Mouse (Mus musculus) forebrain, postnatal 0 days (tissue): ENCODE data around the gene Oit1. TPM values are rescaled to one million over a fixed set of nuclear protein-coding genes. Genes with fewer than 3 reads are reported as not detected.

ENCODE experiments used
- ATAC-seq: fragments of 200-750 bp; cut with Nextera tagmentation; 2 replicates; pipeline ENCODE4 v1.8.0; 2017; ENCODE audit warnings: mild to moderate bottlenecking, moderate library complexity
- DNase-seq: peaks from one replicate; pipeline ENCODE4 v3.0.0-alpha.2; 2015
- H3K27ac ChIP-seq: fragments of 300-500 bp; sonication (generic); 2 replicates; pipeline ENCODE4 v1.5.1; 2014; ENCODE audit warnings: low read depth, mild to moderate bottlenecking, antibody characterized with exemption, low read length, moderate library complexity, mixed read lengths
- H3K27me3 ChIP-seq: fragments of 300-500 bp; sonication (generic); 2 replicates; pipeline ENCODE4 v1.6.1; 2014; ENCODE audit warnings: mild to moderate bottlenecking, low read length, mixed read lengths; ENCODE audit not compliant: insufficient read depth
- H3K36me3 ChIP-seq: fragments of 300-500 bp; sonication (generic); 2 replicates; pipeline ENCODE4 v1.6.1; 2014; ENCODE audit warnings: mild to moderate bottlenecking, moderate library complexity; ENCODE audit not compliant: insufficient read depth
- H3K4me1 ChIP-seq: fragments of 300-500 bp; sonication (generic); 2 replicates; pipeline ENCODE4 v1.6.1; 2014; ENCODE audit warnings: antibody characterized with exemption; ENCODE audit not compliant: insufficient read depth
- H3K4me2 ChIP-seq: fragments of 300-500 bp; sonication (generic); 2 replicates; pipeline ENCODE4 v1.6.1; 2014; ENCODE audit warnings: low read depth, mild to moderate bottlenecking, moderate library complexity
- H3K4me3 ChIP-seq: fragments of 300-500 bp; sonication (generic); 2 replicates; pipeline ENCODE4 v1.5.1; 2014; ENCODE audit warnings: low read depth, low read length, mixed read lengths
- H3K9ac ChIP-seq: fragments of 300-500 bp; sonication (generic); 2 replicates; pipeline ENCODE4 v1.6.1; 2014; ENCODE audit warnings: mild to moderate bottlenecking
- H3K9me3 ChIP-seq: fragments of 300-500 bp; sonication (generic); 2 replicates; pipeline ENCODE4 v1.6.1; 2016; ENCODE audit warnings: low read length
- CTCF ChIP-seq: sonication (generic); IDR thresholded peaks from 2 replicates; pipeline ENCODE4 v1.5.1; 2016; ENCODE audit warnings: antibody characterized with exemption, control low read depth, low read depth
- WGBS: fragments of 180-500 bp; shearing (Covaris S2); extraction: QIAGEN DNeasy Blood & Tissue Kit; methylation state at CpG from one replicate; pipeline ENCODE4 v1.1.7; 2014; 5-methylcytosine and 5-hydroxymethylcytosine counted together
- polyA plus RNA-seq: library from polyadenylated mRNA; unstranded; fragments of >200 nt; fragmentation: Nextera tagmentation; extraction: Ambion mirVana; gene quantifications from 2 replicates; pipeline ENCODE4 v1.2.1, GENCODE M21; 2015
- total RNA-seq: library from RNA; depleted of rRNA; stranded (reverse); fragments of >200 nt; gene quantifications from 2 replicates; pipeline ENCODE4 v1.2.3, GENCODE M21; 2014; rRNA removed

The Oit1 gene
- total and polyA plus RNA-seq, 2 experiments from 2014 or later = 0.12 TPM; not detected in 1

- Histone ChIP-seq H3K9ac (no peak overlapping the region), H3K4me1 (no peaks in the 10 kb centered on the region), H3K9me3 (no peaks in the 10 kb centered on the region), H3K4me3 (no peak overlapping the region), H3K36me3 (no peaks in the 10 kb centered on the region), H3K27me3 (no peaks in the 10 kb centered on the region), H3K27ac (no peak overlapping the region), H3K4me2 (no peak overlapping the region)
- TF ChIP-seq CTCF = peak; percentile 56
- ATAC-seq = no peak
- 33% methylated on average over 8 of the region's 8 CpGs for WGBS
- no peak for DNase-seq
Observed at GRCm38 (mm10) chr14:8300281-8300680, 78.3 kb downstream of the Oit1 start.

Other genes with a start within 250 kb of the Oit1 start
- 151 and 183 TPM in 2 replicates for gene Pdhb, start 205.7 kb downstream of the Oit1 start, total RNA-seq
- 249 and 263 TPM in 2 replicates for gene Pdhb, start 205.7 kb downstream of the Oit1 start, polyA plus RNA-seq
- gene Kctd6, start 164.6 kb downstream of the Oit1 start, total RNA-seq = 19.3 and 27.0 TPM in 2 replicates
- 37.0 and 42.0 TPM in 2 replicates for gene Kctd6, start 164.6 kb downstream of the Oit1 start, polyA plus RNA-seq
- 0.14 TPM in 1 of 2 replicates, not detected in the other for gene Acox2, start 119.4 kb downstream of the Oit1 start, total RNA-seq
- 0.31 and 0.59 TPM in 2 replicates for gene Acox2, start 119.4 kb downstream of the Oit1 start, polyA plus RNA-seq
- gene Fam107a, start 60.7 kb downstream of the Oit1 start, total RNA-seq = 15.5 and 23.5 TPM in 2 replicates
- gene Fam107a, start 60.7 kb downstream of the Oit1 start, polyA plus RNA-seq = 2.0 and 2.8 TPM in 2 replicates